Mouse (Mus musculus) liver, embryonic 13.5 days (tissue): Measurements from ENCODE around the gene Hsd17b14. TPM values are rescaled to one million over a fixed set of nuclear protein-coding genes. Genes with fewer than 3 reads are reported as not detected.

Experiments
- ATAC-seq: fragments of 200-750 bp; cut with Nextera tagmentation; 2 replicates; pipeline ENCODE4 v1.8.0; 2017; ENCODE audit warnings: low read depth, mild to moderate bottlenecking, moderate number of reproducible peaks, moderate library complexity
- DNase-seq: peaks from one replicate; pipeline ENCODE4 v3.0.0; 2022
- H3K27ac ChIP-seq: fragments of 300-500 bp; sonication (generic); 2 replicates; pipeline ENCODE4 v1.5.1; 2015; ENCODE audit warnings: moderate library complexity, mild to moderate bottlenecking, inconsistent platforms
- H3K27me3 ChIP-seq: fragments of 300-500 bp; sonication (generic); 2 replicates; pipeline ENCODE4 v1.6.1; 2015; ENCODE audit warnings: mild to moderate bottlenecking, inconsistent platforms
- H3K36me3 ChIP-seq: fragments of 300-500 bp; sonication (generic); 2 replicates; pipeline ENCODE4 v1.6.1; 2015; ENCODE audit warnings: mild to moderate bottlenecking, inconsistent platforms
- H3K4me1 ChIP-seq: fragments of 300-500 bp; sonication (generic); replicated peaks from 2 replicates; pipeline ENCODE4 v1.6.1; 2015; ENCODE audit warnings: inconsistent platforms
- H3K4me2 ChIP-seq: fragments of 300-500 bp; sonication (generic); 2 replicates; pipeline ENCODE4 v1.6.1; 2015; ENCODE audit warnings: inconsistent platforms, mild to moderate bottlenecking, moderate library complexity
- H3K4me3 ChIP-seq: fragments of 300-500 bp; sonication (generic); replicated peaks from 2 replicates; pipeline ENCODE4 v1.5.1; 2015; ENCODE audit warnings: mild to moderate bottlenecking, inconsistent platforms
- H3K9ac ChIP-seq: fragments of 300-500 bp; sonication (generic); 2 replicates; pipeline ENCODE4 v1.6.1; 2015; ENCODE audit warnings: mild to moderate bottlenecking, inconsistent platforms
- H3K9me3 ChIP-seq: fragments of 300-500 bp; sonication (generic); replicated peaks from 2 replicates; pipeline ENCODE4 v1.6.1; 2016; ENCODE audit warnings: inconsistent platforms
- WGBS: fragments of 180-500 bp; shearing (Covaris S2); methylation state at CpG from one replicate; pipeline ENCODE4 v1.1.7; 2015; ENCODE audit not compliant: insufficient replicate concordance; 5-methylcytosine and 5-hydroxymethylcytosine counted together
- polyA plus RNA-seq: library from polyadenylated mRNA; unstranded; fragments of >200 nt; fragmentation: Nextera tagmentation; extraction: Ambion mirVana; gene quantifications from 2 replicates; pipeline ENCODE4 v1.2.1, GENCODE M21; 2015

The Hsd17b14 gene
- polyA plus RNA-seq, 1 experiment from 2014 or later, result 1.9 TPM

DNA sequence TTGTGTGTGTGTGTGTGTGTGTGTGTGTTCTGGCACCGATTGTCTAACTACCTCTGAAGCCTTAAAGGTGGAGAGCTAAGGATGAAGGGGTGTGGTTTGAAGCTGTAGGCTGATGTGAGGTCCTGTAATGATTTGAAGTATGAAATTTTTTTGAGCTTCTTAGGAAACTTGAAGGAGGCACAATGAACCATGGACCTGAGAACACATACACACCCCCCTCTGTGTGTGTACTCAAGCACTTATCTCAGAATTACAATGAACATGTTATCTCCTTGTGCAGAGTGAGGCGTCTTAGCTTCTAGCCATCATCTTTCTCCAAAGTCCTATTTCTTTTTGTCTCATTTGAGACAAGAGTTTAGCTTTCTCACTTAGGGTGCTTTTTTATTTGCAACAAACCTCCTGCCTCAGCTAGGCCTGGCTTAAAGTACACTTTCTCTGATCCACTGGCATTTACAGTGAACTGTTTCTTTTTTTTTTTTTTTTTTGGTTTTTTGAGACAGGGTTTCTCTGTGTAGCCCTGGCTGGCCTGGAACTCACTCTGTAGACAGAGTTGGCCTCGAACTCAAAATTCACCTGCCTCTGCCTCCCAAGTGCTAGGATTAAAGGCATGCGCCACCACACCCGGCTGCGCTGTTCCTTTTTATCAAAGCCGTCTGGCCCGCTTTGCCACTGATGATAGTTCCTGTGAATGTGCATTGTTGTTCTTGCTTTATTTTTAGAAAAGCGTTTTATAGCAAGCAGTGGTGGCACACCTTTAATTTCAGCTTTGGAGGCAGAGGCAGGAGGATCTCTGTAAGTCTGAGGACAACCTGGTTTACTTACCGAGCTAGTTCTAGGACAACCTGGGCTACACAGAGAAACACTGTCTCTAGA, 14.1 kb downstream of the Hsd17b14 start:
- 18% methylated on average over 10 of the region's 10 CpGs for WGBS
- Histone ChIP-seq H3K4me3 (peak overlapping the region; percentile 62), H3K4me2 (peak overlapping the region; percentile 97), H3K27me3 (no peaks in the 10 kb centered on the region), H3K4me1 (peaks cover 72% of the 10 kb centered on the region), H3K36me3 (peaks cover 5% of the 10 kb centered on the region; the same call in 1 of the 2 replicates), H3K9me3 (no peaks in the 10 kb centered on the region), H3K27ac (peak overlapping the region; percentile 88), H3K9ac (peak overlapping the region; percentile 62)
- DNase-seq, result no peak
- peak; percentile 54 for ATAC-seq

DNA sequence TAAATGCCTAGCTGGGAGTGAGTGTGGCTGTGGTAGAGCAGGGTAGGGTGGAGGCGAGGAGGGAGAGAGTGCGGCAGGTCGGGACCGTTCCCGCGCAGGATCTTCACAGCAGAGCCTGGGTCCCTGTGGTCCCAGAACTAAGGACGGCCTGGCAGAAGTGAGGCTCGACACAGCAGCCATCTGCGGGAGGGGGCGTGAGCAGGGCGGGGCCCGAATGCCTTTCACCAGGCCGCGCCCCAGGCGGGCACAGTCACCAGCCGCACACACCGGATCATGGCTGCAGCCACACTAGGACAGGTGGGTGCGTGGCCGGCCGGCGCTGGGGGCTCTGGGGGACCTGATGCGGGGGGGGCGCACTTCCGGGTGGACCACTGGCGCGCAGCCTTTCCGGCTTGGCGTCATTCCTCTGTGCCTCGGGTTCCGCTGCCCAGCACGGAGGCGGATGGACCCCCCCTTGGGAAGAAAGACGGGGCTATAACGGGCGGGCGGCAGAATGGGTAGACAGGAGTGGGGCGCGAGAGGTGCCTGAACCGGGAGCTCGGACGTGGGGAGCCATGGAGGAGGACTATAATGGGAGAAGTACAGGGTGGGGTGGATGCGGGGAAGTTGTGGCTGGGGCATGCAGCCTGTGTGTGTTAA, 15.5 kb downstream of the Hsd17b14 start, which contains the start of gene Bcat2:
Gene Bcat2 (plus strand): TSS at position 51 of the 639 bp plus-strand sequence.
- peak; percentile 64 for ATAC-seq
- H3K4me1 ChIP-seq, result peaks cover 76% of the 10 kb centered on the region
- 3% methylated on average over 36 of the region's 42 CpGs for WGBS
- peak within 1 kb of the TSS; percentile 97 for H3K4me2 ChIP-seq
- no peaks in the 10 kb centered on the region for H3K9me3 ChIP-seq
- H3K4me3 ChIP-seq, result peak within 1 kb of the TSS; percentile 78
- H3K27ac ChIP-seq, result peak within 1 kb of the TSS; percentile 88
- peak; percentile 77 for DNase-seq
- H3K36me3 ChIP-seq, result peaks cover 8% of the 10 kb centered on the region; the same call in 1 of the 2 replicates
- peak within 1 kb of the TSS; percentile 88 for H3K9ac ChIP-seq
- no peaks in the 10 kb centered on the region for H3K27me3 ChIP-seq

DNA sequence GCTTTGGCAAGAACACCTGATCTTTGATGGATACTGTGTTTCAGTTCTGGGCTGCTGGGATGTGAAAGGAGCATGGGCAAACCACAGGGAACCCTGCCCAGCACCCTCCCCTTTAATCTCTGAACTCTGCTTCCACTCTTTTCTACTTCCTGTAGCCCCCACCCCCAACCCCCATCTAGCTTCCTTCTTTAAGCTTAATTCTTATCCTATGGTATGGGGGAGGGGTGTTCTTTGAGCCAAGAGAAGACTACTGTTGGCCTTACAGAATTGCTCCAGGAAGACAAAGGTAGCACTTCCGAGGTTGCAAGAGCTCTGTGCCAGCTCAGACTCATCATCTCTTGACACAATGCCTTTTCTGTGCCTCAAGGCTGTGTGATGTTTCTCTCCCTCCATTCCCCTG, 17.3 kb downstream of the Hsd17b14 start:
- H3K9ac ChIP-seq, result peak overlapping the region; percentile 88
- 0 out of 2 replicates have a peak overlapping the region, but pooled peaks have one; percentile 78 for H3K4me3 ChIP-seq
- peak overlapping the region; percentile 88; the same call in 1 of the 2 replicates for H3K27ac ChIP-seq
- H3K36me3 ChIP-seq, result peaks cover 22% of the 10 kb centered on the region
- peak overlapping the region; percentile 97 for H3K4me2 ChIP-seq
- ATAC-seq (no peak), DNase-seq (no peak)
- H3K27me3 ChIP-seq, result no peaks in the 10 kb centered on the region
- 10% methylated on average over 1 of the region's 1 CpGs for WGBS
- H3K4me1 ChIP-seq, result peaks cover 71% of the 10 kb centered on the region
- no peaks in the 10 kb centered on the region for H3K9me3 ChIP-seq

DNA sequence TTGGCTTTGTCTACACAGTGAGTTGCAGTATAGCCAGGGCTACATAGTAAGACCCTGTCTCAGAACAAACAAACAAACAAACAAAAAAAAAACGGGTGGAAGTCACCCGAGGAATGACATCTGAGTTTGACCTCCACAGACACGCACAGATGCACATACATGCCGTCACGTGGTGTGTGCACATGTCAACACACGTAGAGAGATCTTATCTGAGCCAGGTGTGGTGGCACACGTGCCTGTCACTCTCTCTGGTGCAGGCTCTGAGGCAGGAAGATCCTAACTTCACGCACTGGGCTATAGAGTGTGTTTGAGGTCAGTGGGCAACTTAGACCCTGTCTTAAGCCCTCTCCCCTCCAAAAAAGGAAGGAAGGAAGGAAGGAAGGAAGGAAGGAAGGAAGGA, 19.3 kb downstream of the Hsd17b14 start:
- no peak for ATAC-seq
- DNase-seq, result no peak
- peaks cover 37% of the 10 kb centered on the region for H3K36me3 ChIP-seq
- 0 out of 2 replicates have a peak overlapping the region, but pooled peaks have one; percentile 60 for H3K27ac ChIP-seq
- H3K9me3 ChIP-seq, result no peaks in the 10 kb centered on the region
- H3K4me2 ChIP-seq, result peak overlapping the region; percentile 97
- WGBS, result 60% methylated on average over 8 of the region's 8 CpGs
- peaks cover 53% of the 10 kb centered on the region for H3K4me1 ChIP-seq
- H3K4me3 ChIP-seq, result peak overlapping the region; percentile 53
- H3K27me3 ChIP-seq, result no peaks in the 10 kb centered on the region
- H3K9ac ChIP-seq, result peak overlapping the region; percentile 60

DNA sequence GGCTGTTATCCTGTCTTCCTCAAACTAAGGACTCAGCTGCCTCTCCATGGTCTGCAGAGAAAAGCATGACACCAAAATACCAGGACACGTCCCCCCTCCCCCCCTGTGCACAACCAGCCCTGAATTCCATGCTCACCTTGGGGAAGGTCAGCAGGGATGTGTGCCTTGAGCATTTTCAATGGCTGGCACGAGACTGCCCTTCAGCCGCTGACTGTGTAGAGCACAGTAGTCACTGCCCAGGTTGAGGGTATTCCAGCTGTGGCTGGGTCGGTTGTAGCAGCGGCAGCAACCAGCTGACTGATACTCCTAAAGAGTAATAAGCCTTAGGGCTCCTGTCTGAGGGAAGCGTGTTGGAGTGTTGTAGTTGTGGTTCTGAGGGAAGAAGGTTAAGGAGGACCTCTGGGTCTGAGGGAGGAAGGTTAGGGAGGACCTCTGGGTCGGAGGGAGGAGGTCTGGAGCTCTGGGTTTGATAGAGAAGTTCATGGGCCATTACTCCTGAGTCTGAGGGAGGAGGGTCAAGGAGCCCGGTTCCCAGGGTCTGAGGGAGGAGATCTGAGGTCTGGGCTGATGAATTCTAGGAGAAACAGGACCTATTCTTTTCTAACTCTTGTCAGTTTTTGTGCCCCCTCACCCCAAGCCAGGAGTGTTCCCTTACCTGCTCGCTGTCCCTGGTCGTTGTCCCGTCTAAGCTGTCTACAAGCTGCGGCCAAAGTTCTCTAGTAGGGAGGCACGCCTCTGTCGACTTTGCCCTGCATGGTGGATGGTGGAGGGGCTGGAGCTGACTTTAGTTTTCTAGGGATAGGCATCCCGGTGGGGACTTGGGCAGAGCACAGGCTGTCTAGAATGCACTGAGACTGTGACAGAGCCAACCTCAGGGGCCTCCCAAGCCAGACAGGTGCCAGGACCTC, 20.0 kb downstream of the Hsd17b14 start:
- peak overlapping the region; percentile 53 for H3K4me3 ChIP-seq
- ATAC-seq (peak; percentile 27; the same call in 1 of the 2 replicates), DNase-seq (no peak)

DNA sequence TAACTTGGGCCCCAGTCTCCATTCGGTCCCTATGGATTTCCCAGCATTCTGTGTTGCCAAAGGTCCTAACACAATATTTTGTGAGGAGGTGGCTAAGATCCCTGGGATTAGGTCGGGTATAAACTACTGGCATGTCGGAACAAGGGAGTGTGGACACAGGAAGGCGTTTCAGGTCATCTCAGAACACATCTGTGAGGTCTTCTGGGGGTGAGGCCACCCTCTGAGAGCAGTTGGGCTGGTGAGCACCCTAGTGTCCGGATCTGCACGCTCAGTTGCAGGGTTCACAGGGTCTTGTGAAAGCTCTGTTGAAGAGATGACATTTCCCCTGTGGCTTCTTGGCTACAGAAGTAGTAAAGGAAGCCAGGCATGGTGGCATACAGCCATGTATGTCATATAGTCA, 31.2 kb downstream of the Hsd17b14 start:
- Histone ChIP-seq H3K4me1 (peaks cover 12% of the 10 kb centered on the region), H3K4me2 (no peak overlapping the region), H3K36me3 (peaks cover 46% of the 10 kb centered on the region), H3K27ac (no peak overlapping the region), H3K9me3 (no peaks in the 10 kb centered on the region), H3K27me3 (no peaks in the 10 kb centered on the region), H3K9ac (no peak overlapping the region), H3K4me3 (no peak overlapping the region)
- ATAC-seq (no peak), DNase-seq (no peak)
- WGBS, result 74% methylated on average over 6 of the region's 6 CpGs

More for the DNA sequence above, 20.0 kb downstream of the Hsd17b14 start:
- H3K36me3 ChIP-seq, result peaks cover 39% of the 10 kb centered on the region
- 71% methylated on average over 15 of the region's 15 CpGs for WGBS
- H3K4me1 ChIP-seq, result peaks cover 45% of the 10 kb centered on the region
- H3K9ac ChIP-seq, result peak overlapping the region; percentile 60
- H3K27ac ChIP-seq, result peak overlapping the region; percentile 69
- no peaks in the 10 kb centered on the region for H3K9me3 ChIP-seq
- H3K4me2 ChIP-seq, result peak overlapping the region; percentile 97
- no peaks in the 10 kb centered on the region for H3K27me3 ChIP-seq

DNA sequence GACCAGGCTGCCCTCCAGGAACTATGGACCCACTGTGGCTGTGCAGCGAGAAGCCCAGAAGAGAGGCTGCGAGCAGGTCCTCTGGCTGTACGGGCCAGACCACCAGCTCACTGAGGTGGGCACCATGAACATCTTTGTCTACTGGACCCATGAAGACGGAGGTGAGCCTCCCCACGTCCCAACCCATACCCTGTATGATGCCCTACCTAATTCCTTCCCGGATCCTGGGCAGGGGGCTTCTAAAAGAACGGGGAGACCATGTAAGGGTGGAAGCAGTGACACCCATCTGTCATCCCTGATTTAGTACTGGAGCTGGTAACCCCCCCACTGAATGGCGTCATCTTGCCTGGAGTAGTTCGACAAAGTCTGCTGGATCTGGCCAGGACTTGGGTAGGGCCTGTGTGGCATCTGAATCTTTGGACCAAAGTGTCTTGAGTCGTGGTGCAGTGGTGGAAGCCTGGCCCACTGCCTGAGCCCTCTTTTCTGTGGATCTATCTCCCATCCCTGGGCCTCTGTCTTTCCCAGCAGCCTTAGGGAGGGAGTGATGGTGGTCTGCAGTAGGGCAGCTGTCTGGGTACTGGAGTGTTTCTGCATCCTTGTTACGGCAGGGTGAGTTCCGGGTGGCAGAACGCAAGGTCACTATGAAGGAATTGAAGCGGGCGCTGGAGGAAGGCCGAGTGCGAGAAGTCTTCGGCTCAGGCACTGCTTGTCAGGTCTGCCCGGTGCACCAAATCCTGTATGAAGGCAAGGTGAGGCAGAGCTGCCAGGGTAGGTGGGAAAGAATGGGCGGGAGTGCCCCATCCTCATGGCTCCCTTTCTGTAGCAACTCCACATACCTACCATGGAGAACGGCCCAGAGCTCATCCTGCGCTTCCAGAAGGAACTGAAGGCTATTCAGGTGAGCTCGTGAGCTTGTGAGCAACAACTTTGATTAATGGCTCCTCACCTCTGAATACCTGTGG, 33.2 kb downstream of the Hsd17b14 start:
- Histone ChIP-seq H3K36me3 (peaks cover 36% of the 10 kb centered on the region), H3K27me3 (no peaks in the 10 kb centered on the region), H3K4me1 (peaks cover 19% of the 10 kb centered on the region), H3K27ac (no peak overlapping the region), H3K4me3 (no peak overlapping the region), H3K4me2 (no peak overlapping the region), H3K9ac (no peak overlapping the region), H3K9me3 (no peaks in the 10 kb centered on the region)
- no peak for DNase-seq
- ATAC-seq, result no peak
- WGBS, result 91% methylated on average over 23 of the region's 23 CpGs

DNA sequence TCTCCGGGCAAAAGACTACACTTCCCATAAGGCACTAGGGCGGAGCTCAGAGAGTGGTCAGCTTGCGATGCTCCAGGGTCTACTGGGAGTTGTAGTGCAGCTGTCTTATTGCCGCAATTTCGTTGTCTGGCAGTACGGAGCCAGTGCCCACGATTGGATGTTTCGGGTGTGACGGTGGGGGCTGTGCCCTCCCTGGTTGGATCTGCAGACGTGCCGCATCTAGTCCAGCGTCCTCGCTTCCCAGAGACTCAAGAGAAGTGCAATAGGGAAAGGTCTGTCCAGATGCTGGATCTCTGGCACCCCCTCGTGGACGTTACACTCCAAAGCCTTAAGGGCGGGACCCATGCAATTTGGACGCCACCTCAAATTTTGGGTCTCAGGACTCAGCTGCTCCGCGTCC, 34.5 kb downstream of the Hsd17b14 start:
- Histone ChIP-seq H3K36me3 (peaks cover 34% of the 10 kb centered on the region), H3K9me3 (no peaks in the 10 kb centered on the region), H3K4me3 (peak overlapping the region; percentile 50), H3K27me3 (no peaks in the 10 kb centered on the region), H3K9ac (peak overlapping the region; percentile 44), H3K27ac (no peak overlapping the region), H3K4me1 (peaks cover 22% of the 10 kb centered on the region), H3K4me2 (peak overlapping the region; percentile 62)
- ATAC-seq, result peak; percentile 88
- WGBS, result 7% methylated on average over 19 of the region's 19 CpGs
- DNase-seq, result peak; percentile 77

DNA sequence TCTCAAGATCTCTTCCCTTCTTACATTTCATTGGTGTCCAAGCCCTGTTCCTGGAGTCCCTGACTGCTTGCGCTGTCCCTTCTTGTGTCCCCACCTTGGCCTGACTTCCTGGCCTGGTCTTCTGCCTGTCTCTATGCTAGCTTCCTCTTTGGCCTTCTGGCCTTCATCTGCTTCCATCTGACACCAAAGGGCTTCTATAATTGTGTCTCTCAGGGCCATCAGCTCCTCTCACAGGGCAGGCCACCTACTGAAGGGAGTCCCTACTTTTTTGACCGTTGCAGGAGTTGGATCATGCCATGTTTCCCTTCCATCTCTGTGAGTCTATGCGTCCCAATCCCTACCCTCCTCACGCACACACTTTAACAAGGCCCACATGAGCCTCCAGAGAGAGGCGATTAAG, 35.2 kb downstream of the Hsd17b14 start:
- Histone ChIP-seq H3K27me3 (no peaks in the 10 kb centered on the region), H3K4me1 (peaks cover 24% of the 10 kb centered on the region), H3K9me3 (no peaks in the 10 kb centered on the region), H3K4me2 (no peak overlapping the region), H3K9ac (no peak overlapping the region), H3K27ac (no peak overlapping the region; the same call in 1 of the 2 replicates), H3K4me3 (no peak overlapping the region), H3K36me3 (peaks cover 28% of the 10 kb centered on the region)
- ATAC-seq, result no peak
- no peak for DNase-seq
- 81% methylated on average over 5 of the region's 5 CpGs for WGBS

DNA sequence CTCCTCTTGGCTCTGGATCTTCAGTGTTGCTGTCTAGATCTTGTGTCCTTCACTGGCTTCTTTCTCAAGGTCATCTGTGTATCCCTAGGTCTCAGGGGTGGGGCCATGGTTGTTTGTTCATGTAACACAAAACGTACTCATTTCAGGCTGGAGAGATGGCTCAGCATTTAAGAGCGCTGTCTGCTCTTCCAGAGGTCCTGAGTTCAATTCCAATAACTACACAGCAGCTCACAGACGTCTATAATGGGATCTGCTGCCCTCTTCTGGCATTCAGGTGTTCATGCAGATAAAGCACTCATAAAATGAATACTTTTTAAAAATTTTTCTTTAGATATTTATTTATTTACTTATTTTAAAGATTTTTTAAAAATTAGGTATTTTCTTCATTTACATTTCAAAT, 36.2 kb downstream of the Hsd17b14 start:
- Histone ChIP-seq H3K9me3 (no peaks in the 10 kb centered on the region), H3K36me3 (peaks cover 19% of the 10 kb centered on the region), H3K4me1 (peaks cover 24% of the 10 kb centered on the region), H3K27ac (no peak overlapping the region), H3K9ac (no peak overlapping the region), H3K4me3 (no peak overlapping the region), H3K4me2 (no peak overlapping the region), H3K27me3 (no peaks in the 10 kb centered on the region)
- no peak for DNase-seq
- no peak for ATAC-seq
- WGBS, result 51% methylated on average over 3 of the region's 3 CpGs
